Mouse (Mus musculus) brain, embryonic 14.5 days (tissue): ENCODE data around the gene Gm14226.

Source experiments
- CTCF ChIP-seq: fragments of 200-500 bp; IDR thresholded peaks from 2 replicates; pipeline ENCODE4 v1.5.1; 2012; ENCODE audit warnings: inconsistent platforms, mild to moderate bottlenecking, moderate library complexity, borderline replicate concordance; ENCODE audit not compliant: insufficient read depth, insufficient read length; ENCODE audit errors: extremely low read depth
- POLR2A ChIP-seq: fragments of 200-500 bp; IDR thresholded peaks from 2 replicates; pipeline ENCODE4 v1.6.1; 2012; ENCODE audit warnings: mild to moderate bottlenecking, inconsistent platforms, borderline replicate concordance; ENCODE audit not compliant: poor library complexity, insufficient read depth, insufficient read length, severe bottlenecking; ENCODE audit errors: extremely low read depth

DNA sequence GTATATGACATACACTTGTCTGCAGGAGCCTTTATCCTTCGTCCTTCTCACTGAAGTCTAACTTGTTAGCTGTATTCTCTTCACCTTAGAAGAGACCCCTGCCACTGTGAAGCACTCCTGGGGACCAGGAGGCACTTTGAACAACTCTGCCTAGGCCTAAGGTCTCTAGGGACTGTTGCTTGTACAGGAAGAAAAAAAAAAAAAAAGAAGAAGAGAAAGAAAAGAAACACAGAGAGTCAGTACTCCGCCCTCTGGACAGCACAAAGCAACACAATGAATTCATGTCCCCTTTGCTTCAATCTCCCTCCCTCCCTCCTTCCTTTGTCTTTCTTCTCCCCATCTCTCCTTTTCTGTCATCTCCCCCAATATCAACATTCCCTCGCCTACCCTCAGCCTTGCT lies 27.0 kb downstream of the Gm14226 start:
- TF ChIP-seq POLR2A (no peak), CTCF (no peak)
